ENCODE assay signal across 25 mouse cellular contexts in the genomic region with DNA sequence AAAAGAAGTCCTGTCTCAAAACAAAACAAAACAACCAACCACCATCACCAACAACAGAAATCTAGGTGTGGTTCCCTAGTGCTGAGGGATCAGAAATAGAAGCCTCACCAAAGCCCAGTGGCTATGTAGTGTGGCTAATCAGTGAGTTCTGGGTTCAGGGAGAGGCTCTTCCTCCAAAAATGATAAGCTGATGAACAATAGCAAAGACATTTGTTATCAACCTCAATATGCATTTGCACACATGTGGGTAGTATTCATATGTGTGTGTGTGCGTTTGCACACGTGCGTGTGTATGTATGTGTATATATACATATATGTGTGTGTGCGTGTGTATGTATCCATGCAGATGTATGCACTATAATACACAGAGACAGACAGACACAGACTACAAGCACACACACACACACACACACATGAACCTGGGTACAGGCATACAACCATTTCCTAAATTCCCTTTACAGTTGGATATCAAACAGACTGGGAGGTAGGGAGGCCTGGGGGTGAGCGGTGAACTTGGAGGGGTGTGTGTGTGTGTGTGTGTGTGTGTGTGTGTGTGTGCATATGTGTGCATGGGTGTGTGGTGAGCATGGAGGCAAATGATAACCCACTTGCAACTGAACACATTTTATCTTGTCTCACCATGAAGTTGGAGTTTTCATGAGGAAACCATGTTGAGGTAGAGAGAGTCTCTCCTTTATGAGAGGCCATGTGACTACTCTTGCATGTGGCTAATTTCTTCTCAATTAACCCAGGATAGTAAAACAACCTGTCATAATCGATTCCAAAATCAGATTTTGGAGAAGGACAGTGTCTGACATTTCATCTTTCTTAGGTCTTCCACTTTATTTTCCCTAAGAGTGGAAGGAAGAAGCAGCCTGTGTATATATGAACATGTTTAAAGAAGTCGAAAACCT.
"Had no signal": no experiment of that assay in that cellular context is flagged by ENCODE, and none has a peak within 500 bp of the region (broad histone marks: within the 10 kb centered on the region; RNA-seq: fewer than 3 reads in every experiment).

No protein-coding gene starts in this region.

- ATAC-seq: intestine, embryonic 16.5 days; lung, postnatal 0 days; midbrain, embryonic 13.5 days; midbrain, embryonic 16.5 days had no signal

- H3K4me3 ChIP-seq: limb, embryonic 12.5 days; limb, embryonic 15.5 days; megakaryocyte, embryonic 14.5 days; midbrain, embryonic 10.5 days; midbrain, embryonic 13.5 days; myocyte; neural tube, embryonic 13.5 days had no signal

- H3K27me3 ChIP-seq: midbrain, embryonic 13.5 days had no signal

- H3K27ac ChIP-seq: kidney, postnatal 0 days; limb, embryonic 12.5 days; limb, embryonic 15.5 days; macrophage; midbrain, embryonic 10.5 days; midbrain, embryonic 13.5 days; neural tube, embryonic 13.5 days; stomach, postnatal 0 days had no signal

- H3K9ac ChIP-seq: limb, embryonic 12.5 days; limb, embryonic 15.5 days; lung, embryonic 14.5 days; midbrain, embryonic 13.5 days; neural tube, embryonic 13.5 days had no signal

- DNase-seq: kidney, adult 18-20 months; kidney, adult 9 months; kidney, postnatal 25 days; layer of hippocampus, postnatal 36 days; left cerebral cortex, postnatal 4 days; lung, embryonic 14.5 days; right cerebral cortex, adult 18-20 months; right cerebral cortex, postnatal 14 days; right cerebral cortex, postnatal 4 days; thymus, adult 2 months; thymus, postnatal 14 days; thymus, postnatal 4 days had no signal

- H3K9me3 ChIP-seq: limb, embryonic 12.5 days; limb, embryonic 15.5 days; megakaryocyte, embryonic 14.5 days; midbrain, embryonic 10.5 days; midbrain, embryonic 13.5 days; neural tube, embryonic 13.5 days had no signal

- H3K4me2 ChIP-seq: limb, embryonic 12.5 days; limb, embryonic 15.5 days; lung, embryonic 14.5 days; midbrain, embryonic 13.5 days; neural tube, embryonic 13.5 days had no signal

- H3K36me3 ChIP-seq: limb, embryonic 12.5 days; limb, embryonic 15.5 days; midbrain, embryonic 10.5 days; midbrain, embryonic 13.5 days; neural tube, embryonic 13.5 days had no signal
